11 mouse cellular contexts compared by ENCODE assay signal in the genomic region with DNA sequence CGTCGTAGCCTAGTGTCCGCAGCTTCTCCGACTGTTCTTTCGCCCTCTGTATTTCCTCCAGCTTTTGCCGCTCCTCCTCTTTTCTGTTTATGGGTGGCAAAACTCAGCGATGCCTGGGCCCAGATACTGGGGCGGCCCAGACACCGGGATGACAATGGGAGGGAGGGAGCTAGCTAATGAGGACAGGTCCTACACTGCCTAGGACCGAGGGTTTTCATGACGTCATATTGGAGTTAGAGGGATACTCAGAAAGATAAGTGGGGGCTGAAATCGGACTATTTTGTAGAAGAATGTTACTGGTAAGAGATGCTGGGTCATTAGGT. TPM values are rescaled to one million over a fixed set of nuclear protein-coding genes. Genes with fewer than 3 reads are reported as not detected.
DNase-seq lines count a peak whose midpoint lies in the region; ATAC-seq and TF ChIP-seq lines count a peak whose summit lies in the region.
"Had no signal": no experiment of that assay in that cellular context is flagged by ENCODE, and none has a peak within 500 bp of the region (broad histone marks: within the 10 kb centered on the region; RNA-seq: fewer than 3 reads in every experiment).

No protein-coding gene starts in this region.

- peaks cover 35% of the 10 kb centered on the region for H3K4me1 ChIP-seq in forebrain, embryonic 13.5 days
- peaks cover 23% of the 10 kb centered on the region for H3K4me1 ChIP-seq in forebrain, embryonic 11.5 days (replicated peaks; ENCODE audit: control insufficient read depth, insufficient read depth, low read length)
- H3K4me1 ChIP-seq in lung, postnatal 0 days (ENCODE audit: insufficient read depth, low read depth, low read length) = peaks cover 17% of the 10 kb centered on the region
- peaks cover 42% of the 10 kb centered on the region for H3K4me1 ChIP-seq in intestine, embryonic 15.5 days (replicated peaks)
- peaks cover 38% of the 10 kb centered on the region for H3K4me1 ChIP-seq in neural tube, embryonic 13.5 days (replicated peaks)

- no peaks in the 10 kb centered on the region for H3K9me3 ChIP-seq in forebrain, embryonic 13.5 days (replicated peaks)
- H3K9me3 ChIP-seq in forebrain, embryonic 11.5 days (ENCODE audit: control insufficient read depth, low read length) = no peaks in the 10 kb centered on the region
- no peaks in the 10 kb centered on the region for H3K9me3 ChIP-seq in lung, postnatal 0 days (ENCODE audit: low read length)
- no peaks in the 10 kb centered on the region for H3K9me3 ChIP-seq in intestine, embryonic 15.5 days
- no peaks in the 10 kb centered on the region for H3K9me3 ChIP-seq in neural tube, embryonic 13.5 days

- peak overlapping the region; percentile 24 for H3K4me2 ChIP-seq in forebrain, embryonic 13.5 days
- H3K4me2 ChIP-seq in forebrain, embryonic 11.5 days (ENCODE audit: low read depth, low read length, severe bottlenecking) = no peak overlapping the region
- peak overlapping the region; percentile 43; the same call in 1 of the 2 replicates for H3K4me2 ChIP-seq in lung, postnatal 0 days (replicated peaks; ENCODE audit: low read depth, low read length)
- H3K4me2 ChIP-seq in intestine, embryonic 15.5 days (replicated peaks) = peak overlapping the region; percentile 43
- peak overlapping the region; percentile 36 for H3K4me2 ChIP-seq in neural tube, embryonic 13.5 days

- intact Hi-C loops in left cerebral cortex, postnatal 36 days (cut with DNase I) = no loop called here

- H3K4me3 ChIP-seq in forebrain, embryonic 13.5 days = 0 out of 2 replicates have a peak overlapping the region, but pooled peaks have one; percentile 6
- H3K4me3 ChIP-seq in forebrain, embryonic 11.5 days (ENCODE audit: low read depth, low read length) = no peak overlapping the region
- 0 out of 2 replicates have a peak overlapping the region, but pooled peaks have one; percentile 8 for H3K4me3 ChIP-seq in lung, postnatal 0 days (ENCODE audit: low read depth, low read length)
- H3K4me3 ChIP-seq in intestine, embryonic 15.5 days (replicated peaks) = peak overlapping the region; percentile 12; the same call in 1 of the 2 replicates
- peak overlapping the region; percentile 7; the same call in 1 of the 2 replicates for H3K4me3 ChIP-seq in neural tube, embryonic 13.5 days

- no peak for TF ChIP-seq CTCF in lung, postnatal 0 days (IDR thresholded peaks at IDR 0.05)

- no peak for ATAC-seq in forebrain, embryonic 13.5 days
- no peak for ATAC-seq in forebrain, embryonic 11.5 days (replicated peaks; ENCODE audit: low FRiP score)
- ATAC-seq in lung, postnatal 0 days = no peak
- ATAC-seq in intestine, embryonic 15.5 days = no peak
- ATAC-seq in neural tube, embryonic 13.5 days (ENCODE audit: low read depth) = no peak

- no peak for TF ChIP-seq EP300 in lung, postnatal 0 days (IDR thresholded peaks at IDR 0.05)

- H3K9ac ChIP-seq in forebrain, embryonic 13.5 days = no peak overlapping the region
- H3K9ac ChIP-seq in forebrain, embryonic 11.5 days (ENCODE audit: low read length) = no peak overlapping the region
- no peak overlapping the region for H3K9ac ChIP-seq in lung, postnatal 0 days (replicated peaks; ENCODE audit: low read depth)
- H3K9ac ChIP-seq in intestine, embryonic 15.5 days = no peak overlapping the region
- no peak overlapping the region for H3K9ac ChIP-seq in neural tube, embryonic 13.5 days

- DNase-seq in forebrain, embryonic 11.5 days (ENCODE audit: low spot score) = no peak
- DNase-seq in lung, postnatal 0 days (ENCODE audit: low spot score) = no peak
- DNase-seq in lung, postnatal 14 days = no peak
- no peak for DNase-seq in layer of hippocampus, postnatal 10 days (ENCODE audit: low spot score in 2 of 2)
- DNase-seq in left cerebral cortex, postnatal 36 days (ENCODE audit: low spot score in 2 of 2) = no peak
- DNase-seq: cerebellum, adult 11-12 months had no signal

- WGBS in forebrain, embryonic 13.5 days = 1% methylated on average over 12 of the region's 12 CpGs
- WGBS in forebrain, embryonic 11.5 days = under 1% methylated on average over 12 of the region's 12 CpGs
- WGBS in lung, postnatal 0 days = 2% methylated on average over 12 of the region's 12 CpGs
- 8% methylated on average over 12 of the region's 12 CpGs for WGBS in intestine, embryonic 15.5 days
- under 1% methylated on average over 12 of the region's 12 CpGs for WGBS in neural tube, embryonic 13.5 days

- no peak overlapping the region for H3K27ac ChIP-seq in forebrain, embryonic 13.5 days
- no peak overlapping the region for H3K27ac ChIP-seq in forebrain, embryonic 11.5 days (ENCODE audit: low read depth, low read length)
- H3K27ac ChIP-seq in lung, postnatal 0 days (ENCODE audit: low read length) = no peak overlapping the region
- no peak overlapping the region for H3K27ac ChIP-seq in intestine, embryonic 15.5 days
- H3K27ac ChIP-seq in neural tube, embryonic 13.5 days (replicated peaks) = no peak overlapping the region

- H3K27me3 ChIP-seq in forebrain, embryonic 13.5 days = peaks cover 100% of the 10 kb centered on the region
- H3K27me3 ChIP-seq in forebrain, embryonic 11.5 days (ENCODE audit: control insufficient read depth, insufficient read depth, low read length) = peaks cover 97% of the 10 kb centered on the region
- H3K27me3 ChIP-seq in lung, postnatal 0 days (replicated peaks; ENCODE audit: insufficient read depth, low read length) = peaks cover 44% of the 10 kb centered on the region
- H3K27me3 ChIP-seq in intestine, embryonic 15.5 days (replicated peaks) = peaks cover 88% of the 10 kb centered on the region
- H3K27me3 ChIP-seq in neural tube, embryonic 13.5 days = peaks cover 100% of the 10 kb centered on the region

- no peaks in the 10 kb centered on the region for H3K36me3 ChIP-seq in forebrain, embryonic 13.5 days (ENCODE audit: poor library complexity, severe bottlenecking)
- no peaks in the 10 kb centered on the region for H3K36me3 ChIP-seq in forebrain, embryonic 11.5 days (ENCODE audit: control insufficient read depth, insufficient read depth, low read length)
- no peaks in the 10 kb centered on the region for H3K36me3 ChIP-seq in lung, postnatal 0 days (ENCODE audit: insufficient read depth, low read length)
- H3K36me3 ChIP-seq in intestine, embryonic 15.5 days = no peaks in the 10 kb centered on the region
- H3K36me3 ChIP-seq in neural tube, embryonic 13.5 days = no peaks in the 10 kb centered on the region

RNA-seq across cellular contexts. Expression of gene Tnfrsf25, which starts 5.4 kb away (rescaled TPM):
- 0.38 and 0.88 TPM in 2 replicates for polyA plus RNA-seq in forebrain, embryonic 13.5 days (2015; fragmentation: Nextera tagmentation; extraction: Ambion mirVana)
- 0.49 TPM in 1 of 2 replicates, not detected in the other for polyA plus RNA-seq in forebrain, embryonic 11.5 days (2014; fragmentation: Nextera tagmentation; extraction: Ambion mirVana)
- polyA plus RNA-seq in lung, postnatal 0 days (2015; fragmentation: Nextera tagmentation; extraction: Ambion mirVana) = 1.2 and 1.4 TPM in 2 replicates
- polyA plus RNA-seq in intestine, embryonic 15.5 days (2015; fragmentation: Nextera tagmentation; extraction: Ambion mirVana) = 1.4 and 1.5 TPM in 2 replicates
- polyA plus RNA-seq in neural tube, embryonic 13.5 days (2015; fragmentation: Nextera tagmentation; extraction: Ambion mirVana) = 0.84 and 1.8 TPM in 2 replicates
- total RNA-seq in layer of hippocampus, postnatal 10 days (2021) = 10 to 100 TPM; 14.0 to 15.1 TPM
- total RNA-seq in left cerebral cortex, postnatal 36 days (2021) = 10 to 100 TPM in 1 of 2 experiments, 1 to 10 TPM in 1; 8.7 to 10.1 TPM

RNA-seq across cellular contexts. Expression of gene Espn, which starts 31.0 kb away (rescaled TPM):
- 0.10 and 0.13 TPM in 2 replicates for polyA plus RNA-seq in forebrain, embryonic 13.5 days (2015; fragmentation: Nextera tagmentation; extraction: Ambion mirVana)
- 0.90 and 1.2 TPM in 2 replicates for polyA plus RNA-seq in forebrain, embryonic 11.5 days (2014; fragmentation: Nextera tagmentation; extraction: Ambion mirVana)
- 2.0 and 3.1 TPM in 2 replicates for polyA plus RNA-seq in lung, postnatal 0 days (2015; fragmentation: Nextera tagmentation; extraction: Ambion mirVana)
- polyA plus RNA-seq in intestine, embryonic 15.5 days (2015; fragmentation: Nextera tagmentation; extraction: Ambion mirVana) = 29.2 and 30.8 TPM in 2 replicates
- 0.21 and 0.51 TPM in 2 replicates for polyA plus RNA-seq in neural tube, embryonic 13.5 days (2015; fragmentation: Nextera tagmentation; extraction: Ambion mirVana)
- under 1 TPM; 0.62 to 0.78 TPM for total RNA-seq in layer of hippocampus, postnatal 10 days (2021)
- total RNA-seq in left cerebral cortex, postnatal 36 days (2021) = 1 to 10 TPM; 1.4 to 2.0 TPM

RNA-seq across cellular contexts. Expression of gene Hes2, which starts 37.5 kb away (rescaled TPM):
- not detected in 2 replicates for polyA plus RNA-seq in forebrain, embryonic 13.5 days (2015; fragmentation: Nextera tagmentation; extraction: Ambion mirVana)
- polyA plus RNA-seq in forebrain, embryonic 11.5 days (2014; fragmentation: Nextera tagmentation; extraction: Ambion mirVana) = not detected in 2 replicates
- polyA plus RNA-seq in lung, postnatal 0 days (2015; fragmentation: Nextera tagmentation; extraction: Ambion mirVana) = 0.26 and 0.33 TPM in 2 replicates
- 0.30 and 0.42 TPM in 2 replicates for polyA plus RNA-seq in intestine, embryonic 15.5 days (2015; fragmentation: Nextera tagmentation; extraction: Ambion mirVana)
- 0.13 and 0.15 TPM in 2 replicates for polyA plus RNA-seq in neural tube, embryonic 13.5 days (2015; fragmentation: Nextera tagmentation; extraction: Ambion mirVana)
- not detected for total RNA-seq in layer of hippocampus, postnatal 10 days (2021)
- not detected for total RNA-seq in left cerebral cortex, postnatal 36 days (2021)
- total RNA-seq: left cerebral cortex, adult 18-20 months had no signal
- polyA plus RNA-seq: neural tube, embryonic 14.5 days had no signal

RNA-seq across cellular contexts. Expression of gene Plekhg5, which starts 48.8 kb away (rescaled TPM):
- 8.4 and 9.2 TPM in 2 replicates for polyA plus RNA-seq in forebrain, embryonic 13.5 days (2015; fragmentation: Nextera tagmentation; extraction: Ambion mirVana)
- polyA plus RNA-seq in forebrain, embryonic 11.5 days (2014; fragmentation: Nextera tagmentation; extraction: Ambion mirVana) = 8.0 and 8.2 TPM in 2 replicates
- 17.4 and 18.8 TPM in 2 replicates for polyA plus RNA-seq in lung, postnatal 0 days (2015; fragmentation: Nextera tagmentation; extraction: Ambion mirVana)
- polyA plus RNA-seq in intestine, embryonic 15.5 days (2015; fragmentation: Nextera tagmentation; extraction: Ambion mirVana) = 11.0 and 12.9 TPM in 2 replicates
- 9.9 and 10.7 TPM in 2 replicates for polyA plus RNA-seq in neural tube, embryonic 13.5 days (2015; fragmentation: Nextera tagmentation; extraction: Ambion mirVana)
- total RNA-seq in layer of hippocampus, postnatal 10 days (2021) = 10 to 100 TPM; 76.0 to 79.6 TPM
- total RNA-seq in left cerebral cortex, postnatal 36 days (2021) = 10 to 100 TPM; 82.5 to 84.4 TPM

RNA-seq across cellular contexts. Expression of gene Acot7, which starts 56.8 kb away (rescaled TPM):
- polyA plus RNA-seq in forebrain, embryonic 13.5 days (2015; fragmentation: Nextera tagmentation; extraction: Ambion mirVana) = 126 and 135 TPM in 2 replicates
- polyA plus RNA-seq in forebrain, embryonic 11.5 days (2014; fragmentation: Nextera tagmentation; extraction: Ambion mirVana) = 75.1 and 77.8 TPM in 2 replicates
- polyA plus RNA-seq in lung, postnatal 0 days (2015; fragmentation: Nextera tagmentation; extraction: Ambion mirVana) = 59.2 and 63.4 TPM in 2 replicates
- polyA plus RNA-seq in intestine, embryonic 15.5 days (2015; fragmentation: Nextera tagmentation; extraction: Ambion mirVana) = 57.8 and 60.0 TPM in 2 replicates
- polyA plus RNA-seq in neural tube, embryonic 13.5 days (2015; fragmentation: Nextera tagmentation; extraction: Ambion mirVana) = 316 and 346 TPM in 2 replicates
- total RNA-seq in layer of hippocampus, postnatal 10 days (2021) = 100 to 1,000 TPM; 426 to 431 TPM
- 100 to 1,000 TPM; 295 to 323 TPM for total RNA-seq in left cerebral cortex, postnatal 36 days (2021)
